Mouse (Mus musculus) embryonic stem cell, embryonic (primary cell): Measurements from ENCODE around the gene Prop1.

Source experiments
- CTCF ChIA-PET, 4 experiments: fragments of 300-600 bp in 2 of 4; fragments of 350-600 bp in 2 of 4; sonication (Branson Sonifier 250); formaldehyde crosslinking; loops; one replicate each; lab custom pipeline; 2022; ENCODE audit warnings: inconsistent platforms in 2 of 4; lab: Charles Lee
- POLR2A ChIA-PET, 4 experiments: fragments of 300-600 bp in 2 of 4; fragments of 350-600 bp in 2 of 4; sonication (Branson Sonifier 250); formaldehyde crosslinking; loops; one replicate each; lab custom pipeline; 2022; ENCODE audit warnings: antibody characterized with exemption in 4 of 4, inconsistent platforms in 1 of 4; lab: Charles Lee

The Prop1 gene

DNA sequence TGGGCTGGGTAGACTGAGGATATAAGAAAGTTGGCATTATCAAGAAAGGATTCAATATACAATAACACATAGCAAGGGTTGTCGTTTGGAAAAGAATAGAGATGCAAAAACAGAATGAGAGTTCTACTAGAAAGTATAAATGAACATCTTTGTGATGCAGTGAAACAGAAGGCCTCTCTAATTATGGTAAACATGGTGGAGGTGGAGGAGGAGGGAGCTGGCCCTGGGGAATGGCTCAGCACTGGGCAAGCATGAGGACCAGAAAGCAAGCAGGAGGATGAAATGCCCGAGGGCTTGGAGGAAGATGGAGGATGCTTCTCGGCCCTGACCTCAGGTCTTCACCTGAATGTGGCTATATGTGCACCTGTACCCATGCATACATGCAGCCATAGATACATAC, 39.1 kb downstream of the Prop1 start:
- ChIA-PET CTCF (no interaction called here), POLR2A (interaction anchor here in 2 of 4 experiments (0.7 to 2.2 kb wide), 5 partner anchors 12 to 485 kb away, joined by 3 to 13 read pairs (median 4); partner anchors contain the start of gene Zfp454 (in 1 of the 2))

DNA sequence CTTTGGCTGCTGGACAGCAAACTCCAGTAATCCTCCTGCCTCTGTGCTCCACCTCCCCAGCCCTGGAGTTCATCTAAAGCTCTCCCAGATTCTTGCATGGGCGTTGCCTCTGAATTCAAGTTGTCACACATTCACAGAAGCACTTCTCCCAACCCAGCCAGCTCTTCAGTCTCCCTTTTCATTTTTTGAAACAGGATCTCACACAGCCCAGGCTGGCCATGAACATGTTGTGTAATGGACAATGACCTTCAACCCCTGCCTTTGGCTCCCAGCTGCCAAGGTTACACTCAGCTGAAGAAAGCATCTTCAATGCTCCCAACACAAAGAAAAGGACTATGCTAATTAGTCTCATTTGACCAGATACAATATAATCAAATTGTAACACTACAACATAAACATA, 40.3 kb downstream of the Prop1 start:
- POLR2A ChIA-PET, result interaction anchor here in 2 of 4 experiments (0.8 to 1.1 kb wide), 3 partner anchors 16 to 491 kb away, joined by 3 read pairs; no protein-coding TSS in a partner anchor
- CTCF ChIA-PET, result interaction anchor here (0.6 to 1.0 kb wide), 5 partner anchors 20 to 151 kb away, joined by 3 to 11 read pairs (median 3); no protein-coding TSS in a partner anchor

DNA sequence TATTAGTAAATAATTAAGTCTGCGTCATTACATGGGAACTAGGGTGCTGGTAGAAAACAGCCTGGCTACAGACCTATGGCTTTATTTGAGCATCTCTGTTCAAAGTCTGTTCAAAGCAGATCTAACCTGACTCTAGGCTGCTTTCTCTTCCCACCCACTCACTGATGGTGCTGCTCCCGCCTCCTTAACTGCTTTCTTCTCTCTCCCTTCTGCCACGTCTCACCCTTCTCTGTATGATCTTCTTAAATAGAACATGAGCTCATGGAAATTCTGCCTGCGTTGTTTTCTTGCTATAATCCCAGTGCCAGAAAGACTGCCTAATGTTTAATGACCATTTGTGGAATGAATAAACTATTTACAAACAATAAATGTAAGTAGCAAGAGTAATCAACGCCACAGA, 45.4 kb downstream of the Prop1 start:
- CTCF ChIA-PET, result no interaction called here

More for the DNA sequence above, 45.4 kb downstream of the Prop1 start:
- POLR2A ChIA-PET, result interaction anchor here in 2 of 4 experiments (0.6 to 3.1 kb wide), 2 partner anchors 9 to 810 kb away, joined by 3 to 14 read pairs; partner anchors contain the start of gene Zfp2 (in 1 of the 2)
